In genomic region chr4:55532407-55533195, GRCm38 (mm10) we compare ENCODE assay signal across 1 mouse cellular context.
TF ChIP-seq lines count a peak whose summit lies in the region.

Klf4 (minus strand) TSS chr4:55532466.

TF ChIP-seq in CH12.LX, 34 proteins besides CTCF, POLR2A, EP300 and RAD21 (continued from another document):
- TF ChIP-seq MYC (IDR thresholded peaks at IDR 0.05; ENCODE audit: low read depth, low read length) (no peak), NELFE (IDR thresholded peaks at IDR 0.05; ENCODE audit: low read depth, low read length) (peak; percentile 53), HCFC1 (IDR thresholded peaks at IDR 0.05; ENCODE audit: low read depth, low read length) (no peak), MXI1 (IDR thresholded peaks at IDR 0.05; ENCODE audit: low read depth, low read length) (peak; percentile 83)
